Mouse (Mus musculus) inflammation-experienced regulatory T-cells, adult 6 months (primary cell): ENCODE results near the gene Rubcnl. TPM values are rescaled to one million over a fixed set of nuclear protein-coding genes. Genes with fewer than 3 reads are reported as not detected.

Source experiments
- ATAC-seq: one replicate; pipeline ENCODE4 v1.8.0; 2017
- polyA plus RNA-seq, 3 experiments: library from polyadenylated mRNA; unstranded; fragments of 100-300 nt; shearing (Covaris generic); gene quantifications; one replicate each; pipeline ENCODE4 v1.2.1; 2017

Rubcnl gene
- polyA plus RNA-seq, 3 experiments from 2014 or later: 0.46 to 1.5 (median 0.54) TPM

DNA sequence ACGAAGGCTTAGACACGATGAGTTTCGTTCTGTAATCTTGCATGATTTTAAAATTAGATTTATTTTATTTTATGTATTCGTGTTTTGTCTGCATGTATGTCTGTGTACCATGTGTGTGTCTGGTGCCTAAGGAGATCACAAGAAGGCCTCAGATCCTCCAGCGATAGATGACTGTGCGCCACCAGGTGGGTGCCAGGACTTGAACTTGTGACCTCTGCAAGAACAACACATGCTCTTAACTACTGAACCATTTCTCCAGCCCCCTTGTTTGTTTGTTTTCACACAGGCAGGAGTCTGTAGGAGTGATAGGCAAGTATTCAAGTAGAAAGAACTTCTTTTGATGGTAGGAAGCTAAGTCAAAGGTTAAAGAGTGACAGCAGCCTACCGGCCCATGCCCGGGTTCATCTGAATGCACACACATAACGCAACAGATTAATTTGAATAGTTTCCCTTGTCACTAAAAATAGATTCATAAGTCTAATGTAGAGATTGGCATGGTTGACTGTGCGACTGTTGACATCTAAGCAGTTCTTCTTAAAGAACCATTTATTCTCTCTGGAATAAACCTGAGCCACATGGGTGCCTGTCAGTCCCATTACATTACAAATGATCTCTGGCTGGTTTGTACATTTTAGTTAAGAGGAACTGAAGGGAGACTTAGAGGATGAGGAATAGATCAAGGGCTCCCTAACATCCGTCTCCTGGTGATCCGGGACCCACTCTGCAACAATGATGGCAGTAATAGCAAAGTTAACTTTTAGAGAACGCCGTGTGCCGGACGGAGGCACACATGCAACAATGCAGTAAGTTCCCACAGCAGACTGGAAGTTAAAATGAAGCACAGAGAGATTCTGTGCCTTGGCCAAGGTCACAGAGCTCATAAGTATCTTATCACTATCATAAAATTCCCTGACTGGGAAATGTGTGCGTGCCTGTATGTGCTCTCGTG is 2.3 kb downstream of the Rubcnl start:
- ATAC-seq: no peak

- ATAC-seq: no peak
Observed at GRCm38 (mm10) chr14:75018829-75019228, 3.0 kb downstream of the Rubcnl start.

DNA sequence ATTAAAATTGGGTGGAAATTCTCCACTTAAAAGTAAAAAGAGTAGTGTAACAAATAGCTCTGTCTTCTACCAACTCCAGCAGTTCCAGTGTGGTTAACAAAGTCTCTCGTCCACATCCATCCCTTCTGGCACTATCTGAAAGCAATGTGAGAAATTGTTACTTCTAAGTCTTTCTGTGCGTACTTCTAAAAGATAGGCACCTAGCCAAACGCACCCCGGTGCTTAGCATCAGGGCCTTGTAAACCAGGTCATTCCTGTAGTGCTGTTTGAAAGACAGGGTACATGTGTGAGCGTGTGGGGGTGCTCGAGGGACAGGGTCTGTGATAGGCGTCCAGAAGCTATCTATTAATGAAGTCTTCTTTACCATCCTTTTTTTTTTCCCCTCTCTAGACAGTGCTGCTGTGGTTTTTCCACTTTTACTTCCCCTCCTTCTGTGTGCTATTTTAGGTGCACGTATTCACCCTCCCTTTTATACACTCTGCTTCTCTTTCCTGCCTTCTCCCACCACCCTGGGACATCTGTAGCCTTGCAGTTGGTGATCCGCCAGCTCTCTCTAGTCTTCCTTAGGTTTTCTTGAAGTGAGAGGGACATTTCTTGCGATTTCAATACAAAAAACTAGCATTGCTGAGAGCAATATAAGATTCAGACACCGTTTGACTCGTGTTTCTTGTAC is 4.9 kb downstream of the Rubcnl start:
- no peak for ATAC-seq

- ATAC-seq: no peak
Observed at GRCm38 (mm10) chr14:75022522-75022921, 6.7 kb downstream of the Rubcnl start.

DNA sequence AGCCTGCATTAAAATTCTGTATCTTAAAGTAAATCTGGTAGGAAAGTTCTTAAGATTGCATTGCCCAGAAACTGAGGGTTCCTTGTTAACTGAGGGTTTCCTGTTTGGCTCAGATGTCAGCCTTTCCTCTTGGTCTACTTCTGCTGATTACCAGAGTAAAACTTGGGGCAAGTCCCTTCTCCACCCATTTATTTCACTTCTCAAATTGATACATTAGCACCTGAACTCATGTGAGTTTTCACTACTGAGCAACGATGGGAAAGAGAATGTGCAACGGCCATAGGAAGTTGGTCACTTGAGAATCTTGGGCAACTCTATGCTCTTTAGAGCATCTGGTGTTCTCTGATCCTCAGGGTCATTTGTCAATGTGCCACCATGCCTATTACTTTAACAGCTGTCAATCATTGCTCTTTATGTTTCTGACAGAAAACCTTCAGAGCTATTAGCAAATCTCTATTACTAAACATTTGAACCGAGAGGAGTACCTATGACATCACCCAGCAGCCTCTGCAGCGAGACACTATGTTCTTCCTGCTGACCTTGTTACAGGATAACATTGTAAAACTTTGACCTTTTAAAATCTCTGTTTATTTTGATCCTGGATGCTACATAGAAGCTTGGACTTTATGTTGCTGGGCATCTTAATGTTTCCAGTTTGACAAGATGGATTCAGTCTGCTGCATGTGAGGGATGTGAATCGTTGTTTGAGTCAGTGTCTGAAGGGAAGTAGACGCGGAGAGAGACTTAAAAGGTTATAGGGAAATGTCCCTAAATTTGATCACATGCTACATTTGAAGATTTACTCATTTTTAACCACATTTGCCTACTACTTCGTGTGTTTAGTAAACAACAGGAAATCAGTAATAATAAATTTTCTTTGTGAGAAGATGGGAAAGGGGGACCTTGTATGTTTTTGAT is 9.2 kb downstream of the Rubcnl start:
- no peak for ATAC-seq

DNA sequence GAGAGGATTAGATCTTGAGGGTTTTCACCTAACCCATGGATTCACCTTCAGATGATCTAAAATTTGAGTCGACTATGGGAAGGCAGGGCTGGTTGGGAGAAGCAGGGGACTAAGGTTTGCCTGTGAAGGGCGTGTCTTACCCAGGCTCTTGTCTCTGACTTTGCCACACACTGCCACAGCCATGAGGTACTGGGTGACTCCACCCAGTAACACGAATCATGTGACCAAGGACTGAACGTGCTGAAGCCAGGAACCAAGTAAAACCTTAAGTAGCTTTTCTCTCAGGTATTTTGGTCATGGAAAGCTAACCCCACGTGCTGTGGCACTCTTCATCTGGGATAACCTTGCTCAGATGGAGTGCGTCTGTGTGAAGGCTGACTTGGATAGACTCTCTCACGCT is 14.9 kb downstream of the Rubcnl start:
- ATAC-seq: no peak

- no peak for ATAC-seq
Observed at GRCm38 (mm10) chr14:75031999-75032575, 16.3 kb downstream of the Rubcnl start.

GRCm38 (mm10) chr14:75032742-75033141 is 16.9 kb downstream of the Rubcnl start:
- ATAC-seq: no peak

- peak; percentile 77 for ATAC-seq
Observed at GRCm38 (mm10) chr14:75034240-75034639, 18.4 kb downstream of the Rubcnl start.

DNA sequence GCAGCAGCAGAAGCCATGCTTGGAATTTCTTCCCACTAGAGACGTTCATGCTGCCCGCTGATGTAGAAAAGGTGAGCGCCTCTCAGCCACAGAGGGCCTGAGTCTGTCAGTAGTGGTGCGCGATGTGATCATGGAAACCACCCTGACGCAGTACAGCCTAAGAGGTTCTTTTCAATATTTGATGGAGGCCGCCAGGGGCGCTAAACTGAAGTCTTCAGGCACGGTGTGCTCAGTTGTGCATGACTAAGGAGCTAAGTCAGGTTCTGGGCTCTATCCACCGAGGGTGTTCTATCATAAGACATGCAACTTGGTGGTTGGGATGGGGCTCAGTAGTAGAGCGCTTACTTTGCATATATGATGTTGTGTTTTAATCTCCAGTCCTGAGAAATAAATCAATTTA is 19.6 kb downstream of the Rubcnl start:
- no peak for ATAC-seq

- ATAC-seq: peak; percentile 52
Observed at GRCm38 (mm10) chr14:75045184-75045583, 29.4 kb downstream of the Rubcnl start.

GRCm38 (mm10) chr14:75052451-75052850 is 36.6 kb downstream of the Rubcnl start:
- ATAC-seq: no peak

DNA sequence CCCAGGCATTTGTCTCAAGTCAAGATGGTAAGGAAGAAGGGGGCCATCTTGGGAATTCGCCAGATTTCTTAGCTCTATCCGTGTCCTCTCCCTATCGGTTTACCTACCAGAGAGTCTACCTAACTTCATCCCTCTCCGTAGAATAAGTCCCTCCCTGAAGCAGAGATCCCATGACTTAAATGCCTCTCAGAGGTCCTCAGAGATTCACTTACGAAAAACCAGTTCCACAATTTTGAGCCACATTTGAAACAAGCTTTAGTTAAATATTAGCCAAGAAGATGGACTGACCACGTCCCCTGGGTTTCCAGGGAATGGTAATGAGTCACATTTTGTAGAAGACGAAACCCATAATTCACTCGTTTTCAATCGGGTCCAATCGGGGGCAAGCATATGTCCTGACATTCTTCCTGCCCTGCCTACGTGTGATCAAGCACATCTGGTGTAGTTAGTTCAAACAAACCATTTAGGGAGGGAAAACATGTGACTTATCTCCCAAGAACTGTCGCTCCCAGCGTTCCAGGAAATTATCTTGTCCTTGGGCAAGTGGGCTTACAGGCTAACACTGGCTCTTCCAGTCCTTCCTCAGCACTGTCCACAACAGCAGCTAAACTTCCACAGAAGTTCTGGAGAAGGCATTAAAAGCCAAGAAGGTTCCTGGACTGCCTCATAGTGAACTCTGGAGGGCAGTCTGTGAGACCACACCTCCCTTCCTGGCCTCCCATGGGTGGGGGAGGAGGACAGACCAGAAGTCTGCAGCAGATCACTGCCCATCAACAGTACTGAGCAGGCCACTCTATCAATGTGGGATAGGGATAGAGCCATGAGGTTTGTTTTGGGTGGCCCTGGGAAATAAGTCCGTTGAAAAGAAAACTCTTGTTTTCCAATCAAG is 38.9 kb downstream of the Rubcnl start:
- ATAC-seq: no peak

GRCm38 (mm10) chr14:75056861-75057431 is 41.1 kb downstream of the Rubcnl start:
- ATAC-seq: peak; percentile 62

DNA sequence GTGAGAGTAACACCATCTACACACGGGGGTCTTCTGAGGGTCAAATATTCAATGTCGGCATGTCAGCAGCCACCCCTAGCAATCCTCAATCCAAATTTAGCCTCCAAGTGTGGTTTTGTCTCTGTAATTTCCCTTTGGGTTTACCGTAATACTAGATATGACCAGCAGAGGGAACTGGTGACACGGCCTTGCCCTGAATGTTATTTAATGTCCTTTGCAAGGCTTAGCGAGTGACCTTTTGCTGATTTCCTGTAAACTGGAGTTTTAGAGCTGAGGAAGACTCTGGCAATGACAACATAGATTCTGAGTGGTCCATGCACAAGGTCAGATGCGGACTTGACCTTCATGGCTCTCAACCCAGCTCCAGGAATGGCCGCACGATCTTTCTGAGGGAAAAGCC is 44.7 kb downstream of the Rubcnl start:
- ATAC-seq: peak; percentile 81

DNA sequence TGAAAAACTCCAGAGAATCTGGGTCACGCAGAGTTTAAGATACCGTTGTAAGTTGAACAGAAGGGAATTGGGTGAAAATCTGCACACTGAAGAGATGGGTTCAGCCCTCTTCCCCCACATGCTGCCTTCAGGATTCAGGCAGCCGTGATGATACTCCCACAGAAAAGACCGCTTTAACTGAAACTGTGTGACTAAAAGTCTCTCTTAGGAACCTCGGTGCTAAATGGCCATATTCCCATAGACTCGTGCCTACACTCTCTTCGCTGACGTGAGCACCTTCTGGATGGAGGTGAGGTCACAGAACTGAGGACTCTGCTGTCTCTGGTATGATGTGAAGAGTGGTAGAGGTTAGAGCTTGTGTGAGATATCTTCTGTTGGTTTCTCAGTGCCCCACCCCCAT is 48.1 kb downstream of the Rubcnl start:
- ATAC-seq: no peak

DNA sequence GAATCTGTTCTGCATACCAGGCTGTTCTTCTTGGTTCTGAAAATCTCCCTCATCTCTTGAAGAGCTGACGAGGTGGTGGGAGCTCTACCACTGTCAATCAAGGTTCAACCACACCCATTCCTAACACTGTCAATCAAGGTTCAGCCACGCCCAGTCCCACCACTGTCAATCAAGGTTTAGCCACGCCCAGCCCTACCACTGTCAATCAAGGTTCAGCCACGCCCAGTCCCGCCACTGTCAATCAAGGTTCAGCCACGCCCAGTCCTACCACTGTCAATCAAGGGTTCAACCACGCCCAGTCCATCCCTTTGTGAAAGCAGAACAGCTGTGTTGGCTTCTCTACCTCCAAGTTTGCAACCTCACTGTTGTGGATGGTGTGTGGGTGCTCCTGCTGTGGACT is 48.7 kb downstream of the Rubcnl start:
- ATAC-seq: no peak

GRCm38 (mm10) chr14:75065211-75065610 is 49.4 kb downstream of the Rubcnl start:
- no peak for ATAC-seq

- peak; percentile 81 for ATAC-seq
Observed at GRCm38 (mm10) chr14:75068430-75069112, 52.7 kb downstream of the Rubcnl start.

DNA sequence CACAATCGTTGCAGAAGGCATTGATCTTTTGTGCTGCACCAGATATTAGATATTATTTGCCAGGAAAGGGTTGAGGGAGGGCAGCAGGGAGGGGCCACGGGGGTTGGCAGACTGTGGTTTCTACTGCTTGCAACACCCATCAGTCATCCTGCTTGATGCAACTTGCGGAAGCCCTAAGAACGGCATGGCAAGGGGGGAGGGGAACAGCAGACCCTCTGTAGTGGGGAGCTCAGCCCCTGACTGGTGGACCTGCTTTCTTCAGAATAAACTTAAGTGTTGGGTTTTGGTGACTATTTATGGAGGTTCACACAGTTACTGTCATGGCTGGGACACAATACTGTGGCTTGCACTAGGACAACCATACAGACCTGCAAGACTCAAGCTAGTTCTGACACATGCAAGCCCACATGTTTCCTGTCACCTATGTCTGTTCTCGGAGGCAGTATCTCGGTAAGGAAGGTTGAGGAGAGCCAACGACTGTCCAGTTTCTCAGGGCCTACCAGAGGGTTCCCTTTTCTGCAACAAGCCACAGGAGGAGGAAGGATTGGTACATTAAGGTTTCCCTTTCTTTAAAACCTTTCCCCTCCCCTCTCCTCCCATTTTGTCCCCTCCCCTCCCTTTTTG is 53.6 kb downstream of the Rubcnl start:
- peak; percentile 75 for ATAC-seq
